Mouse (Mus musculus): Measurements from ENCODE around the gene Xbp1.

GRCm38 (mm10) chr11:5540331-5540730 lies 19.9 kb downstream of the Xbp1 start:
- TF ChIP-seq POLR2A (IDR thresholded peaks at IDR 0.05; ENCODE audit: borderline replicate concordance, extremely low read depth, insufficient read depth, insufficient read length, poor library complexity, severe bottlenecking) (no peak), CTCF (IDR thresholded peaks at IDR 0.05; ENCODE audit: borderline replicate concordance, extremely low read depth, insufficient read depth, insufficient read length) (no peak)
